ENCODE assay signal across 43 mouse cellular contexts in genomic region chr9:15119515-15119914, GRCm38 (mm10). TPM values are rescaled to one million over a fixed set of nuclear protein-coding genes. Genes with fewer than 3 reads are reported as not detected.
DNase-seq lines count a peak whose midpoint lies in the region; ATAC-seq and TF ChIP-seq lines count a peak whose summit lies in the region.
"Had no signal": no experiment of that assay in that cellular context is flagged by ENCODE, and none has a peak within 500 bp of the region (broad histone marks: within the 10 kb centered on the region; RNA-seq: fewer than 3 reads in every experiment).

No protein-coding gene starts in this region.

- no peak overlapping the region for H3K9ac ChIP-seq in embryonic facial prominence, embryonic 14.5 days (ENCODE audit: low read depth, low read length)
- H3K9ac ChIP-seq: embryonic facial prominence, embryonic 13.5 days; heart, embryonic 12.5 days; kidney, embryonic 15.5 days; liver, embryonic 14.5 days; midbrain, embryonic 15.5 days had no signal

- H3ac ChIP-seq in myocyte (ENCODE audit: control insufficient read depth, insufficient read length): no peak overlapping the region

- intact Hi-C loops in left cerebral cortex, postnatal 4 days (cut with DNase I): no loop called here

- no peak overlapping the region for H3K27ac ChIP-seq in embryonic facial prominence, embryonic 14.5 days (replicated peaks; ENCODE audit: low read depth, low read length)
- no peak overlapping the region for H3K27ac ChIP-seq in embryonic facial prominence, embryonic 10.5 days (replicated peaks)
- H3K27ac ChIP-seq: embryonic facial prominence, embryonic 13.5 days; gastrocnemius, adult 2 months; heart, adult 2 months; kidney, embryonic 15.5 days; layer of hippocampus, adult 2 months; liver, embryonic 14.5 days; midbrain, embryonic 15.5 days; stomach, postnatal 0 days had no signal

- no peaks in the 10 kb centered on the region for H3K79me2 ChIP-seq in myocyte (ENCODE audit: control insufficient read depth, insufficient read depth)

- no peak overlapping the region for H3K4me3 ChIP-seq in embryonic facial prominence, embryonic 14.5 days (ENCODE audit: low read depth, low read length)
- no peak overlapping the region for H3K4me3 ChIP-seq in embryonic facial prominence, embryonic 10.5 days
- no peak overlapping the region for H3K4me3 ChIP-seq in myocyte
- H3K4me3 ChIP-seq: embryonic facial prominence, embryonic 13.5 days; erythroblast, embryonic 14.5 days; gastrocnemius, adult 2 months; heart, adult 2 months; heart, embryonic 12.5 days; kidney, embryonic 15.5 days; layer of hippocampus, adult 2 months; megakaryocyte, embryonic 14.5 days; midbrain, embryonic 15.5 days had no signal

- 56% methylated on average over 1 of the region's 1 CpGs for WGBS in embryonic facial prominence, embryonic 14.5 days
- WGBS in embryonic facial prominence, embryonic 10.5 days: 76% methylated on average over 1 of the region's 1 CpGs

- no peaks in the 10 kb centered on the region for H3K36me3 ChIP-seq in embryonic facial prominence, embryonic 14.5 days (ENCODE audit: control insufficient read depth, insufficient read depth, low read length)
- no peaks in the 10 kb centered on the region for H3K36me3 ChIP-seq in embryonic facial prominence, embryonic 10.5 days (replicated peaks)
- no peaks in the 10 kb centered on the region for H3K36me3 ChIP-seq in myocyte (ENCODE audit: control insufficient read depth, insufficient read depth)
- H3K36me3 ChIP-seq: embryonic facial prominence, embryonic 13.5 days; heart, embryonic 12.5 days; kidney, embryonic 15.5 days; midbrain, embryonic 15.5 days had no signal

- DNase-seq in embryonic facial prominence, embryonic 14.5 days (ENCODE audit: low spot score): peak; percentile 11
- DNase-seq in embryonic facial prominence, embryonic 10.5 days (ENCODE audit: low spot score): no peak
- DNase-seq in 3134 (ENCODE audit: extremely low read depth, insufficient read length, low spot score) (peak; percentile 11), ES-CJ7 (ENCODE audit: low read depth, low spot score) (peak; percentile 89)
- no peak for DNase-seq in cerebellum, adult 11-12 months
- DNase-seq in layer of hippocampus, postnatal 10 days (ENCODE audit: low spot score in 2 of 2): no peak
- no peak for DNase-seq in left cerebral cortex, postnatal 4 days
- DNase-seq: adrenal gland, postnatal 10 days; cerebellum, adult 9-10 months; cerebellum, postnatal 36 days; gastrocnemius, adult 2 months; heart, adult 2 months; kidney, adult 18-20 months; kidney, postnatal 36 days; liver; lung, adult 2 months; right cerebral cortex, postnatal 4 days; thymus, adult 18-20 months; thymus, postnatal 25 days had no signal

- H3K27me3 ChIP-seq in embryonic facial prominence, embryonic 14.5 days (replicated peaks; ENCODE audit: control insufficient read depth, insufficient read depth, low read length): no peaks in the 10 kb centered on the region
- no peaks in the 10 kb centered on the region for H3K27me3 ChIP-seq in embryonic facial prominence, embryonic 10.5 days (replicated peaks; ENCODE audit: low read depth, poor library complexity, severe bottlenecking)
- H3K27me3 ChIP-seq in myocyte (ENCODE audit: control insufficient read depth, insufficient read depth, insufficient read length): no peaks in the 10 kb centered on the region
- H3K27me3 ChIP-seq: embryonic facial prominence, embryonic 13.5 days; heart, embryonic 12.5 days; kidney, embryonic 15.5 days; midbrain, embryonic 15.5 days had no signal

- no peaks in the 10 kb centered on the region for H3K4me1 ChIP-seq in embryonic facial prominence, embryonic 14.5 days (ENCODE audit: control insufficient read depth, insufficient read depth, low read length)
- peaks cover 6% of the 10 kb centered on the region; the same call in 1 of the 2 replicates for H3K4me1 ChIP-seq in embryonic facial prominence, embryonic 10.5 days
- H3K4me1 ChIP-seq: embryonic facial prominence, embryonic 13.5 days; heart, embryonic 12.5 days; kidney, embryonic 15.5 days; midbrain, embryonic 15.5 days had no signal

- TF ChIP-seq POLR2A in myocyte (IDR thresholded peaks at IDR 0.05; ENCODE audit: insufficient read length, low read depth): no peak

- H3K9me3 ChIP-seq in embryonic facial prominence, embryonic 14.5 days (ENCODE audit: control insufficient read depth, low read length): no peaks in the 10 kb centered on the region
- H3K9me3 ChIP-seq in embryonic facial prominence, embryonic 10.5 days: no peaks in the 10 kb centered on the region
- H3K9me3 ChIP-seq: embryonic facial prominence, embryonic 13.5 days; heart, embryonic 12.5 days; kidney, embryonic 15.5 days; megakaryocyte, embryonic 14.5 days; midbrain, embryonic 15.5 days had no signal

- no peak overlapping the region for H3K4me2 ChIP-seq in embryonic facial prominence, embryonic 14.5 days (ENCODE audit: low read depth, low read length)
- H3K4me2 ChIP-seq in myocyte (ENCODE audit: low read depth): peak overlapping the region; percentile 10
- H3K4me2 ChIP-seq: embryonic facial prominence, embryonic 13.5 days; heart, embryonic 12.5 days; kidney, embryonic 15.5 days; midbrain, embryonic 15.5 days had no signal

- ATAC-seq in embryonic facial prominence, embryonic 14.5 days (ENCODE audit: low read depth): no peak; the same call in 1 of the 2 replicates
- ATAC-seq: CD4-positive, CD25-positive, alpha-beta regulatory T cell, adult 4 months; forebrain, embryonic 16.5 days; hindbrain, embryonic 16.5 days; midbrain, embryonic 15.5 days; Patski had no signal

TF ChIP-seq in myocyte, 11 proteins besides CTCF, POLR2A, EP300 and RAD21:
- TF ChIP-seq CEBPB (IDR thresholded peaks at IDR 0.05; ENCODE audit: insufficient read depth, poor library complexity, severe bottlenecking): no peak
- TF ChIP-seq POLR2AphosphoS2 (IDR thresholded peaks at IDR 0.05; ENCODE audit: insufficient read length, low read depth): no peak
- peak; percentile 51 to 93 (median 80) for TF ChIP-seq MYOD1 (IDR thresholded peaks at IDR 0.05; ENCODE audit: control insufficient read depth in 1 of 3, insufficient read length in 2 of 3, low read depth in 2 of 3)
- peak; percentile 79 for TF ChIP-seq TCF12 (IDR thresholded peaks at IDR 0.05; ENCODE audit: insufficient read depth, poor library complexity, severe bottlenecking)
- TF ChIP-seq MYOG (IDR thresholded peaks at IDR 0.05; ENCODE audit: control insufficient read depth in 1 of 3, insufficient read depth in 1 of 3, insufficient read length in 2 of 3, low read depth in 2 of 3): peak; percentile 38 to 94 (median 86)
TF ChIP-seq in myocyte: peak in this region for 3.

RNA-seq across cellular contexts. Expression of gene Hephl1, which starts 7.6 kb away (rescaled TPM):
- polyA plus RNA-seq in embryonic facial prominence, embryonic 14.5 days (2014; fragmentation: Nextera tagmentation; extraction: Ambion mirVana): 0.18 and 0.31 TPM in 2 replicates
- not detected in 2 replicates for polyA plus RNA-seq in embryonic facial prominence, embryonic 10.5 days (2016; fragmentation: Nextera tagmentation; extraction: Ambion mirVana)
- 10.6 TPM for polyA plus RNA-seq in myocyte (2012; fragmentation: generic; extraction: Trizol)
- total RNA-seq in layer of hippocampus, postnatal 10 days (2021): not detected
- total RNA-seq in left cerebral cortex, postnatal 4 days (2021): under 1 TPM in 1 of 2 experiments, not detected in 1; 0.06 TPM
- total RNA-seq: hematopoietic stem cell, adult 5-6 weeks; layer of hippocampus, adult 2 months; layer of hippocampus, postnatal 25 days; left cerebral cortex, postnatal 10 days; MEL; neutrophil, adult 5-6 weeks had no signal
- polyA plus RNA-seq: CD4-positive, CD25-positive, alpha-beta regulatory T cell, adult 4 months; erythroblast, embryonic 14.5 days; forebrain, embryonic 11.5 days; forebrain, embryonic 16.5 days; heart, embryonic 12.5 days; hindbrain, embryonic 16.5 days; intestine, embryonic 14.5 days; limb, embryonic 11.5 days; midbrain, embryonic 15.5 days; neural tube, embryonic 11.5 days; Patski; spleen, adult 2 months; stomach, postnatal 0 days had no signal

Comparison
In these comparisons a context has a peak if more than half of its experiments do, and no peak if none do; other contexts are left out.
1. DNase-seq: peak in embryonic facial prominence, embryonic 14.5 days (single experiment), 3134 (single experiment) and ES-CJ7 (single experiment); none in embryonic facial prominence, embryonic 10.5 days (single experiment), cerebellum, adult 11-12 months (single experiment), layer of hippocampus, postnatal 10 days (0 of 2) and left cerebral cortex, postnatal 4 days (single experiment).